Mouse (Mus musculus) liver, embryonic 15.5 days (tissue): ENCODE measurements around the gene Hist1h3g. TPM values are rescaled to one million over a fixed set of nuclear protein-coding genes. Genes with fewer than 3 reads are reported as not detected.
"Not testable (repeated sequence)": the region's sequence is repeated elsewhere in the genome, so short reads cannot be mapped to it uniquely, and the experiment has no call there.

ENCODE experiments used
- ATAC-seq: fragments of 200-750 bp; cut with Nextera tagmentation; 2 replicates; pipeline ENCODE4 v1.8.0; 2017; ENCODE audit warnings: moderate number of reproducible peaks, mild to moderate bottlenecking, moderate library complexity; ENCODE audit not compliant: insufficient read depth
- H3K27ac ChIP-seq: fragments of 300-500 bp; sonication (generic); replicated peaks from 2 replicates; pipeline ENCODE4 v1.5.1; 2015; ENCODE audit warnings: mild to moderate bottlenecking, inconsistent platforms
- H3K27me3 ChIP-seq: fragments of 300-500 bp; sonication (generic); 2 replicates; pipeline ENCODE4 v1.6.1; 2015; ENCODE audit warnings: mild to moderate bottlenecking, inconsistent platforms
- H3K36me3 ChIP-seq: fragments of 300-500 bp; sonication (generic); replicated peaks from 2 replicates; pipeline ENCODE4 v1.6.1; 2015; ENCODE audit warnings: moderate library complexity, mild to moderate bottlenecking, inconsistent platforms
- H3K4me1 ChIP-seq: fragments of 300-500 bp; sonication (generic); replicated peaks from 2 replicates; pipeline ENCODE4 v1.6.1; 2015; ENCODE audit warnings: inconsistent platforms
- H3K4me2 ChIP-seq: fragments of 300-500 bp; sonication (generic); 2 replicates; pipeline ENCODE4 v1.6.1; 2015; ENCODE audit warnings: moderate library complexity, mild to moderate bottlenecking, inconsistent platforms
- H3K4me3 ChIP-seq: fragments of 300-500 bp; sonication (generic); replicated peaks from 2 replicates; pipeline ENCODE4 v1.5.1; 2015; ENCODE audit warnings: mild to moderate bottlenecking, inconsistent platforms
- H3K9ac ChIP-seq: fragments of 300-500 bp; sonication (generic); 2 replicates; pipeline ENCODE4 v1.6.1; 2015; ENCODE audit warnings: moderate library complexity, mild to moderate bottlenecking, inconsistent platforms
- H3K9me3 ChIP-seq: fragments of 300-500 bp; sonication (generic); replicated peaks from 2 replicates; pipeline ENCODE4 v1.6.1; 2016; ENCODE audit warnings: inconsistent platforms
- WGBS: fragments of 180-500 bp; shearing (Covaris S2); methylation state at CpG from one replicate; pipeline ENCODE4 v1.1.7; 2015; ENCODE audit warnings: mixed read lengths; ENCODE audit not compliant: insufficient replicate concordance; 5-methylcytosine and 5-hydroxymethylcytosine counted together
- polyA plus RNA-seq: library from polyadenylated mRNA; unstranded; fragments of >200 nt; fragmentation: Nextera tagmentation; extraction: Ambion mirVana; gene quantifications from 2 replicates; pipeline ENCODE4 v1.2.1, GENCODE M21; 2015

Hist1h3g gene
- polyA plus RNA-seq, 1 experiment from 2014 or later, result 9.4 TPM

- H3K9me3 ChIP-seq, H3K27me3 ChIP-seq, H3K36me3 ChIP-seq: not testable (repeated sequence)
- Histone ChIP-seq H3K9ac (peak within 1 kb of the TSS; percentile 61), H3K4me2 (peak within 1 kb of the TSS; percentile 82), H3K4me3 (peak within 1 kb of the TSS; percentile 54), H3K27ac (peak within 1 kb of the TSS; percentile 98), H3K4me1 (peaks cover 40% of the 10 kb centered on the region)
- peak; percentile 93 for ATAC-seq
- WGBS, result under 1% methylated on average over 52 of the region's 67 CpGs
These were observed 26.8 kb downstream of the Hist1h3g start, which contains the start of gene Hist1h3e for GRCm38 (mm10) chr13:23561883-23562659. Gene Hist1h3e (minus strand): TSS chr13:23562369.

GRCm38 (mm10) chr13:23562699-23563462 is 27.7 kb downstream of the Hist1h3g start:
- peak overlapping the region; percentile 82 for H3K4me2 ChIP-seq
- no peak; the same call in 1 of the 2 replicates for ATAC-seq
- H3K4me3 ChIP-seq, result peak overlapping the region; percentile 54
- no peaks in the 10 kb centered on the region for H3K9me3 ChIP-seq
- H3K36me3 ChIP-seq, result no peaks in the 10 kb centered on the region
- WGBS, result 1% methylated on average over 18 of the region's 18 CpGs
- peak overlapping the region; percentile 98 for H3K27ac ChIP-seq
- peaks cover 43% of the 10 kb centered on the region for H3K4me1 ChIP-seq
- no peaks in the 10 kb centered on the region for H3K27me3 ChIP-seq
- peak overlapping the region; percentile 61 for H3K9ac ChIP-seq

DNA sequence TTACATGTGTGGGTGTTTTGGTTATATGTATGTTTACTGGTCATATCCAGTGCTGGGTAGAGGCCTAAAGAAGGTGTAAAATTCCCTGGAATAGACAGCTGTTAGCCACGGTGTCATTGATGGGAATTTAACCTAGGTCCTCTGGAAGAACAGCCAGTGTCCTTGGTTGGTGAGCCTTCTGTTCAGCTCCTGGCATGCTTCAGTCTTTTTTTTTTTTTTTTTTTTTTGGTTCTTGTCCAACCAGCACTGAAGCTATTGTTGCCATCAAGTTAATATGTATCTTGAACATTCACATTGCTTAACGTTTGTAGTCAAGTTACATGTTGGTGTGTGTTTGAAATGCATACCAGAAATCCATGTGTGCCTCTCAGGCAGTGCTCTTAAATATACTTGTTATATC is 29.3 kb downstream of the Hist1h3g start:
- Histone ChIP-seq H3K27ac (peak overlapping the region; percentile 98), H3K36me3 (no peaks in the 10 kb centered on the region), H3K27me3 (no peaks in the 10 kb centered on the region), H3K9me3 (no peaks in the 10 kb centered on the region), H3K4me1 (peaks cover 44% of the 10 kb centered on the region), H3K4me3 (no peak overlapping the region), H3K4me2 (no peak overlapping the region), H3K9ac (no peak overlapping the region)
- no peak for ATAC-seq
- whole genome bisulfite sequencing, result 90% methylated on average over 2 of the region's 2 CpGs

- peaks cover 25% of the 10 kb centered on the region for H3K4me1 ChIP-seq
- H3K27ac ChIP-seq, result peak overlapping the region; percentile 98
- H3K4me3 ChIP-seq, result peak overlapping the region; percentile 49
- H3K36me3 ChIP-seq, ATAC-seq, H3K27me3 ChIP-seq, H3K9me3 ChIP-seq: not testable (repeated sequence)
- peak overlapping the region; percentile 66 for H3K9ac ChIP-seq
- under 1% methylated on average over 28 of the region's 41 CpGs for WGBS
- peak overlapping the region; percentile 81 for H3K4me2 ChIP-seq
These were observed 35.2 kb downstream of the Hist1h3g start for GRCm38 (mm10) chr13:23570261-23571021.

DNA sequence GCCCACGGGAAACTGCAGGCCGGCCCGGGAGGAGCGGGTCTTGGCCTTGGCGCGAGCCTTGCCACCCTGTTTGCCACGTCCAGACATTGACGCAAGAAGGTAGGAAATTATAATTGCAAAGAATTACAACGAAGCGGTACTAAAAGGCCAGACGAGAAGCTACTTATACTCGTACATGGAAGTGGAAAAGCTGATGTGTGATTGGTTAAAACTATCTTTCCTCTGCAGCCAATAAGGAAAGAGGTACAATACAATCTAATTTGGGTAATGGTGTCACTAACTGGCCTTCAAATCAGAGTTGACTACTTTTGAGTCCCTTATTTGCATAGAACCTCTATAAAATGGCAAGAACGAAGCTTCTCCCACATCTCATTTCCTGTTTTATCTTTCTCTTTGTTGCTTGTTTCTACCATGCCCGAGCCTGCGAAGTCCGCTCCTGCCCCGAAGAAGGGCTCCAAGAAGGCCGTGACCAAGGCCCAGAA is 35.8 kb downstream of the Hist1h3g start, which contains the start of the genes Hist1h2ae and Hist1h2bg:
Gene Hist1h2ae, minus strand, starts transcription at position 199 of the 482 bp plus-strand sequence.
Gene Hist1h2bg, plus strand, starts transcription at position 375 of the 482 bp plus-strand sequence.
- Histone ChIP-seq H3K27ac (peak within 1 kb of the TSS; percentile 98), H3K9ac (peak within 1 kb of the TSS; percentile 88), H3K36me3 (no peaks in the 10 kb centered on the region), H3K4me3 (peak within 1 kb of the TSS; percentile 63), H3K9me3 (no peaks in the 10 kb centered on the region), H3K4me1 (peaks cover 23% of the 10 kb centered on the region), H3K4me2 (peak within 1 kb of the TSS; percentile 81), H3K27me3 (no peaks in the 10 kb centered on the region)
- ATAC-seq, result peak; percentile 76
- WGBS, result 0% methylated on average over 18 of the region's 18 CpGs

DNA sequence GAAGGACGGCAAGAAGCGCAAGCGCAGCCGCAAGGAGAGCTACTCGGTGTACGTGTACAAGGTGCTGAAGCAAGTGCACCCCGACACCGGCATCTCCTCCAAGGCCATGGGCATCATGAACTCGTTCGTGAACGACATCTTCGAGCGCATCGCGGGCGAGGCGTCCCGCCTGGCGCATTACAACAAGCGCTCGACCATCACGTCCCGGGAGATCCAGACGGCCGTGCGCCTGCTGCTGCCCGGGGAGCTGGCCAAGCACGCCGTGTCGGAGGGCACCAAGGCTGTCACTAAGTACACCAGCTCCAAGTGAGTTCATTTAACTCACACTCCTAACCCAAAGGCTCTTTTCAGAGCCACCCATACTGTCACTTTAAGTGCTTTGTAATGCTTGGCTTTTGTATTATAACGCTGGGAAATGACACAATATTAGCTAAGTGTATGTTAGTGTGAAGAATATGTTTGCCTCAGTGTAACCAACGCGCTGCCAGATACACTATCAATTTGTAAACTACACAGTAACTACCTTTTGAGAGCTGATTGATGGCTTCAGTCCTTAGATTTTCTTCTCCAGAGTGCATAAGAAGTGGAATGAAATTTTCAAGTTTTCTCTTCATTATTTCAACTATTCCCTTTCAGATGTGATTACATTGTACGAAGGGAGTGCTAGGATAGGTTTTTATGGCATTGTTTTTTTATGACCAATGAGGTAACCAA is 36.4 kb downstream of the Hist1h3g start:
- Histone ChIP-seq H3K4me1 (peaks cover 29% of the 10 kb centered on the region), H3K4me2 (peak overlapping the region; percentile 81), H3K27ac (peak overlapping the region; percentile 98), H3K9ac (peak overlapping the region; percentile 88), H3K4me3 (peak overlapping the region; percentile 63)
- peak; percentile 2 for ATAC-seq
- H3K36me3 ChIP-seq, H3K9me3 ChIP-seq, H3K27me3 ChIP-seq: not testable (repeated sequence)
- 0% methylated on average over 18 of the region's 34 CpGs for WGBS

DNA sequence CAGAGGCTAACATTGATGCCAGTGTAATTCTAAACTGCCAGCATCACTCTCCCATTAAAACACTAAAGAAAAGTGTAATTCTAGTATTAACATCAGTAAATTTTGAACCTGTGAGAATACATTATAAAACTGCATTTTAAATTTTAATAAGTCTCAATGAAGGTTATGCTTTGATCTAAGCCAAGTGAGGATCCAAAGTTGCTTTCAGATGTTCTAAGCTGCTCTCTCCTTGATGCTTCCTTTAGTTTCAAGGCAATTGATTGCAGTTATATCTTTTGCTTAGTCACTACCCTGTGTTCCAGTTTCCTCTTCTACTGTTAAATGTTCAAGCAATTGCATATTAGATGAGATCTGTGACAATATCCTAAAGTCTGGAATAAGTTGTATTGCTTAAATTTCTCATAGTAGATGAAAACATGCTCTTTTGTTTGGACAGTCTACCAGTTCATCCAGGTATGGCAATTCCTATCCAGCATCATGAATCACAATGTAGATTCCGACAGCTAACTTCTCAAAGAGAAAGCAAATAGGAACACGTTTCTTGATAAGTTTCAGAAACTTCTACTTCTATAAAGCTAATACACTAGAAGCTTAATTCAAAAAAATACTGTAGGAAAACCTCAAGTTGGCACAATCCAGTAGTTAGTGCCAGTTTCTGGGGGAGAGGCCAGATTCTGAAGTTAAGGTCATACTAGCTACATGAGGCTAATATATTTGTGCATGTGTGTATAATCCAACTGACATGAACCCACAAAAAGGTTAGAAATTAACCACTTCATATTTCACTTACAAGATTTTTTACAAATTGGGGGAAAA is 37.2 kb downstream of the Hist1h3g start:
- Histone ChIP-seq H3K27ac (peak overlapping the region; percentile 98), H3K4me2 (peak overlapping the region; percentile 81), H3K36me3 (no peaks in the 10 kb centered on the region), H3K27me3 (no peaks in the 10 kb centered on the region), H3K4me3 (peak overlapping the region; percentile 63), H3K9ac (peak overlapping the region; percentile 88), H3K4me1 (peaks cover 36% of the 10 kb centered on the region), H3K9me3 (no peaks in the 10 kb centered on the region)
- WGBS, result 30% methylated on average over 2 of the region's 2 CpGs
- no peak for ATAC-seq

DNA sequence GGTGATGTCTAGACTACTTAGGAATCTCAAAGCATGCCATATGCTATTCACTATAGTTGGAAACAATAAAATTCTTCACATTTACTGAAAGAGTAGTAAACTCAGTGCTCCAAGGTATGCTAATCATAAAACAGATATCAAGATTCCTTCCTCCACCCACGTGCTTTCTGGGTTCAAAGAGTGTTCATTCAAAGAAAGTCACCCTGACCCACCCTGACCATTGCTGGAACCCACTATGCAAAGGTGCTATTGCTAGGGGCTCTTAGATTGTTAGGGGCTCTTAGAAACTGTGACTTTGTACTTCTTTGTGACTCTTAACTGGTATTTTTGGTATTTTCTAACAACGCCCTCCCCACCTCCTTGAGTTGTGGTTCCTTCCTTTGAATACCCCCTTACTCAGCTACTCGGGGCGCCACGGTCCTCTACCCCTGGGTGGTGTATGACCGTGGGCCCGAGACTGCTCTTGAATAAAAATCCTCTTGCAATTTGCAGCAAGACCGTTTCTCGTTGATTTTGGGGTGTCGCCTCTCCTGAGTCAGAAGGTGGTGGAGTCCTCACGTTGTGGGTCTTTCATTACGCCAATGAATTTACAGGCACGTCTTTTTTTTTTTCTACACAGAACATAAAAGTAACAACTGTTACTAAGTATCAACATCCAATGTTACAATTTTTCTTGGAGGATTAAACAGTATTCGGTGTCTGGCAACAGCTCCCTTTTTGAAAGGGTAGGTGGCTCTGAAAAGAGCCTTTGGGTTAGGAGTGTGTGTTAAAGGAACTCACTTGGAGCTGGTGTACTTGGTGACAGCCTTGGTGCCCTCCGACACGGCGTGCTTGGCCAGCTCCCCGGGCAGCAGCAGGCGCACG is 38.0 kb downstream of the Hist1h3g start:
- H3K4me2 ChIP-seq, result peak overlapping the region; percentile 81
- not testable (repeated sequence) for H3K9me3 ChIP-seq, ATAC-seq, H3K27me3 ChIP-seq, H3K36me3 ChIP-seq
- H3K27ac ChIP-seq, result peak overlapping the region; percentile 98
- H3K4me1 ChIP-seq, result peaks cover 36% of the 10 kb centered on the region
- 4% methylated on average over 20 of the region's 20 CpGs for WGBS
- peak overlapping the region; percentile 88 for H3K9ac ChIP-seq
- H3K4me3 ChIP-seq, result peak overlapping the region; percentile 63

GRCm38 (mm10) chr13:23573898-23574524 is 38.8 kb downstream of the Hist1h3g start, which contains the start of the genes Hist1h2bf and Hist1h2ad:
Gene Hist1h2bf (minus strand): TSS chr13:23574196.
Gene Hist1h2ad (plus strand): TSS chr13:23574381.
- not testable (repeated sequence) for H3K36me3 ChIP-seq, H3K27me3 ChIP-seq, H3K9me3 ChIP-seq
- Histone ChIP-seq H3K9ac (peak within 1 kb of the TSS; percentile 88), H3K4me1 (peaks cover 37% of the 10 kb centered on the region), H3K27ac (peak within 1 kb of the TSS; percentile 98), H3K4me2 (peak within 1 kb of the TSS; percentile 81), H3K4me3 (peak within 1 kb of the TSS; percentile 64)
- ATAC-seq, result peak; percentile 75
- WGBS, result under 1% methylated on average over 41 of the region's 42 CpGs
